Mouse (Mus musculus) spleen, adult 2 months (tissue): ENCODE measurements at regions not wholly inside any gene's neighbourhood (a gene's known extent, or its start where the extent isn't known, plus 50 kb on each side); places are given as distances from the start of the nearest gene placed in this dataset.

Source experiments
- CTCF ChIP-seq: fragments of 200-500 bp; IDR thresholded peaks from 2 replicates; pipeline ENCODE4 v1.5.1; 2011; ENCODE audit warnings: mild to moderate bottlenecking, inconsistent platforms; ENCODE audit not compliant: insufficient read depth, insufficient read length, insufficient replicate concordance; ENCODE audit errors: extremely low read depth
- POLR2A ChIP-seq: fragments of 200-500 bp; IDR thresholded peaks from 2 replicates; pipeline ENCODE4 v1.6.1; 2011; ENCODE audit warnings: low read depth, low read length, inconsistent platforms

GRCm38 (mm10) chr2:173448546-173449187 lies 73.7 kb upstream of the 1700021F07Rik start:
- TF ChIP-seq POLR2A (no peak), CTCF (no peak)
